Mouse (Mus musculus) limb, embryonic 13.5 days (tissue): ENCODE data around the gene Olfr853. TPM values are rescaled to one million over a fixed set of nuclear protein-coding genes. Genes with fewer than 3 reads are reported as not detected.

Experiments used
- ATAC-seq: fragments of 200-750 bp; cut with Nextera tagmentation; 2 replicates; pipeline ENCODE4 v1.8.0; 2017; ENCODE audit warnings: low read depth, moderate number of reproducible peaks, moderate TSS enrichment; ENCODE audit not compliant: low FRiP score
- H3K27ac ChIP-seq: fragments of 300-500 bp; sonication (generic); 2 replicates; pipeline ENCODE4 v1.5.1; 2015; ENCODE audit warnings: inconsistent platforms, mild to moderate bottlenecking, moderate library complexity
- H3K27me3 ChIP-seq: fragments of 300-500 bp; sonication (generic); 2 replicates; pipeline ENCODE4 v1.6.1; 2015; ENCODE audit warnings: mild to moderate bottlenecking, inconsistent platforms
- H3K36me3 ChIP-seq: fragments of 300-500 bp; sonication (generic); 2 replicates; pipeline ENCODE4 v1.6.1; 2015; ENCODE audit warnings: inconsistent platforms, mild to moderate bottlenecking, moderate library complexity
- H3K4me1 ChIP-seq: fragments of 300-500 bp; sonication (generic); 2 replicates; pipeline ENCODE4 v1.6.1; 2015; ENCODE audit warnings: inconsistent platforms
- H3K4me2 ChIP-seq: fragments of 300-500 bp; sonication (generic); replicated peaks from 2 replicates; pipeline ENCODE4 v1.6.1; 2015; ENCODE audit warnings: inconsistent platforms, mild to moderate bottlenecking, moderate library complexity
- H3K4me3 ChIP-seq: fragments of 300-500 bp; sonication (generic); 2 replicates; pipeline ENCODE4 v1.5.1; 2015; ENCODE audit warnings: moderate library complexity, mild to moderate bottlenecking, inconsistent platforms
- H3K9ac ChIP-seq: fragments of 300-500 bp; sonication (generic); 2 replicates; pipeline ENCODE4 v1.6.1; 2015; ENCODE audit warnings: mild to moderate bottlenecking, inconsistent platforms
- H3K9me3 ChIP-seq: fragments of 300-500 bp; sonication (generic); 2 replicates; pipeline ENCODE4 v1.6.1; 2016; ENCODE audit warnings: inconsistent platforms
- WGBS: fragments of 180-500 bp; shearing (Covaris S2); methylation state at CpG from one replicate; pipeline ENCODE4 v1.1.7; 2015; 5-methylcytosine and 5-hydroxymethylcytosine counted together
- polyA plus RNA-seq: library from polyadenylated mRNA; unstranded; fragments of >200 nt; fragmentation: Nextera tagmentation; extraction: Ambion mirVana; gene quantifications from 2 replicates; pipeline ENCODE4 v1.2.1, GENCODE M21; 2015

Gene Olfr853
- polyA plus RNA-seq, result not detected in 2 replicates

DNA sequence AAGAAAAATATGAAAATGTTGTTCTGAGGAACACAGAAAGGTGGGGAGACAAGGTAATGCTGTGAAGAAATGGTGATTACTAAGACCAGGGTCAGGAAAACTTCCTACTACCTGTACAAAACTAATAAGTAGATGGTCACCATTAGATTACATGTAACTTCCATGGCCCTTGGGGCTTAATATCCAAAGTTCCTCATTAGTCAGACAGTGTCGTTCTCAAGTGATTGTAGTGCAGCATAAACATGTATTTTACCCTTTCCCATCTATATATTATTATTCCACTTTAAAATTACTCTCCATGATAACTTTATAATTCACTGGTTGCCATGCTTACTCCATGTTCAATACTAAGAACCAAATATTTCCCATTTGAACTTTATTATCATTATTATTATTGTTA, at the start of gene Olfr853:
Gene Olfr853, minus strand, starts transcription at position 101 of the 400 bp plus-strand sequence.
- no peaks in the 10 kb centered on the region for H3K27me3 ChIP-seq
- ATAC-seq, result no peak
- no peak within 1 kb of the TSS for H3K4me2 ChIP-seq
- no peaks in the 10 kb centered on the region for H3K36me3 ChIP-seq
- WGBS, result 91% methylated on average over 1 of the region's 1 CpGs
- no peak within 1 kb of the TSS for H3K4me3 ChIP-seq
- H3K27ac ChIP-seq, result no peak within 1 kb of the TSS
- H3K4me1 ChIP-seq, result no peaks in the 10 kb centered on the region
- H3K9ac ChIP-seq, result no peak within 1 kb of the TSS
- H3K9me3 ChIP-seq, result no peaks in the 10 kb centered on the region

GRCm38 (mm10) chr9:19582317-19582716, 41.4 kb upstream of the Olfr853 start, which contains the start of gene Olfr855:
Gene Olfr855 (plus strand): TSS chr9:19582617.
- no peaks in the 10 kb centered on the region for H3K9me3 ChIP-seq
- no peak within 1 kb of the TSS for H3K4me2 ChIP-seq
- no peak within 1 kb of the TSS for H3K4me3 ChIP-seq
- no peaks in the 10 kb centered on the region for H3K36me3 ChIP-seq
- no peak for ATAC-seq
- no peak within 1 kb of the TSS for H3K27ac ChIP-seq
- H3K4me1 ChIP-seq, result no peaks in the 10 kb centered on the region
- no peaks in the 10 kb centered on the region for H3K27me3 ChIP-seq
- H3K9ac ChIP-seq, result no peak within 1 kb of the TSS

DNA sequence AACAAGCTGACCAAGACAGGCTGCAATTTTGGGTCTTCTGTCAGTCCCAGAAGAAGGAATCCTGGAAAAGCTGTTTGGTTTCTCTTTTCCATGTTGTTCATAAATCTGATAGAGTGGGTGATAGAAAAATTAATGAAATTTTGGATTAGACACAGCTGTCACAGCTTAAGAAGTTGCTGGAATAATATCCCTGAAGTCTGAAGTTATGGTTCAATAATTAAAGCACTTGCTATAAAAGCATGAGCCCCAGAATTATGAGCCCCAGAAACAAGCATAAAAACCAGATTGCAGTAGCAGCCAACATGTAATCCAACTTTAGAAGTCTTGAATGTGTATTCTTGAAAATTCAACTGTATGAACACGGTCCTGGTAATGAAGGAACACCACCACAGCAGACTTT, 26.4 kb upstream of the Olfr853 start, which contains the start of gene Olfr854:
Gene Olfr854, minus strand, starts transcription at position 101 of the 400 bp plus-strand sequence.
- Histone ChIP-seq H3K4me1 (no peaks in the 10 kb centered on the region), H3K27ac (no peak within 1 kb of the TSS), H3K36me3 (no peaks in the 10 kb centered on the region), H3K9me3 (peaks cover under 1% of the 10 kb centered on the region), H3K4me3 (no peak within 1 kb of the TSS), H3K9ac (no peak within 1 kb of the TSS), H3K4me2 (no peak within 1 kb of the TSS), H3K27me3 (no peaks in the 10 kb centered on the region)
- ATAC-seq, result no peak
- 69% methylated on average over 1 of the region's 1 CpGs for WGBS

DNA sequence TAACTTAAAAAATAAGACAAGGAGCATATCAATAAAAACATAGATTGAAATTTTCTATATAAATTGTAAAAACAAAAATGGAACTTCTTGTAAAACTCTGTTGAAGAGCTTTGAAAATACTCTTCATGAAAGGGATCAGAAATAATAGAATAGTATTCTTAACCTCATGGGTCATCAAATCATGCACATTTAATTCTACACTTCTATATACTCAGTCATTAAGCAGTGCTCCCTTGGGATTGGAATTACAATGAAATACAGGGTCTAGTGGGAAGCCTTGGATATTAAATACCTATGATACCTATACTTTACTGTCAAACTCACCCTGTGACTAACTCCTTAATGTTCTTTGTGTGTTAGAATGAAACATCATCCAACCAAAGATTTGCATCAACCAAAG, 47.9 kb downstream of the Olfr853 start, which contains the start of gene Olfr851:
Gene Olfr851, plus strand, starts transcription at position 301 of the 400 bp plus-strand sequence.
- Histone ChIP-seq H3K4me3 (no peak within 1 kb of the TSS), H3K36me3 (no peaks in the 10 kb centered on the region), H3K9me3 (peaks cover 11% of the 10 kb centered on the region; the same call in 1 of the 2 replicates), H3K27me3 (no peaks in the 10 kb centered on the region), H3K4me2 (no peak within 1 kb of the TSS), H3K9ac (no peak within 1 kb of the TSS), H3K27ac (no peak within 1 kb of the TSS), H3K4me1 (no peaks in the 10 kb centered on the region)
- ATAC-seq, result no peak

Other genes starting within 250 kb of the Olfr853 start
- gene Olfr844, start 224.7 kb downstream of the Olfr853 start, polyA plus RNA-seq, result not detected in 2 replicates
- not detected in 2 replicates for gene Olfr845, start 204.6 kb downstream of the Olfr853 start, polyA plus RNA-seq
- gene Olfr846, start 177.1 kb downstream of the Olfr853 start, polyA plus RNA-seq, result not detected in 2 replicates
- not detected in 2 replicates for gene Olfr847, start 162.4 kb downstream of the Olfr853 start, polyA plus RNA-seq
- not detected in 2 replicates for gene Olfr849, start 100.8 kb downstream of the Olfr853 start, polyA plus RNA-seq
- gene Olfr850, start 62.8 kb downstream of the Olfr853 start, polyA plus RNA-seq, result not detected in 2 replicates
- not detected in 2 replicates for gene Olfr851, start 47.8 kb downstream of the Olfr853 start, polyA plus RNA-seq
- not detected in 2 replicates for gene Olfr854, start 26.3 kb upstream of the Olfr853 start, polyA plus RNA-seq
- gene Olfr855, start 41.5 kb upstream of the Olfr853 start, polyA plus RNA-seq, result not detected in 2 replicates
- gene Zfp317, start 81.0 kb upstream of the Olfr853 start, polyA plus RNA-seq, result 32.8 and 33.4 TPM in 2 replicates
- gene Olfr857, start 168.4 kb upstream of the Olfr853 start, polyA plus RNA-seq, result not detected in 2 replicates
- gene Olfr58, start 239.2 kb upstream of the Olfr853 start, polyA plus RNA-seq, result not detected in 2 replicates